Mouse (Mus musculus): ENCODE results near the gene Dapk2.

- TF ChIP-seq TAL1 (conservative IDR thresholded peaks at IDR 0.05; ENCODE audit: low read depth, low read length) (no peak), CTCF (IDR thresholded peaks at IDR 0.05; ENCODE audit: low read depth, low read length) (no peak), POLR2AphosphoS5 (IDR thresholded peaks at IDR 0.05; ENCODE audit: insufficient replicate concordance, low read depth, low read length) (no peak)
These were observed 116.6 kb downstream of the Dapk2 start for GRCm38 (mm10) chr9:66274657-66275056.

Measured in G1E (cell line).